Mouse (Mus musculus): Measurements from ENCODE around the gene Gm42372. TPM values are rescaled to one million over a fixed set of nuclear protein-coding genes. Genes with fewer than 3 reads are reported as not detected.
"Not testable (repeated sequence)": the region's sequence is repeated elsewhere in the genome, so short reads cannot be mapped to it uniquely, and the experiment has no call there.

Gm42372 gene
- polyA plus RNA-seq, 1 experiment from 2014 or later: 1.6 TPM

DNA sequence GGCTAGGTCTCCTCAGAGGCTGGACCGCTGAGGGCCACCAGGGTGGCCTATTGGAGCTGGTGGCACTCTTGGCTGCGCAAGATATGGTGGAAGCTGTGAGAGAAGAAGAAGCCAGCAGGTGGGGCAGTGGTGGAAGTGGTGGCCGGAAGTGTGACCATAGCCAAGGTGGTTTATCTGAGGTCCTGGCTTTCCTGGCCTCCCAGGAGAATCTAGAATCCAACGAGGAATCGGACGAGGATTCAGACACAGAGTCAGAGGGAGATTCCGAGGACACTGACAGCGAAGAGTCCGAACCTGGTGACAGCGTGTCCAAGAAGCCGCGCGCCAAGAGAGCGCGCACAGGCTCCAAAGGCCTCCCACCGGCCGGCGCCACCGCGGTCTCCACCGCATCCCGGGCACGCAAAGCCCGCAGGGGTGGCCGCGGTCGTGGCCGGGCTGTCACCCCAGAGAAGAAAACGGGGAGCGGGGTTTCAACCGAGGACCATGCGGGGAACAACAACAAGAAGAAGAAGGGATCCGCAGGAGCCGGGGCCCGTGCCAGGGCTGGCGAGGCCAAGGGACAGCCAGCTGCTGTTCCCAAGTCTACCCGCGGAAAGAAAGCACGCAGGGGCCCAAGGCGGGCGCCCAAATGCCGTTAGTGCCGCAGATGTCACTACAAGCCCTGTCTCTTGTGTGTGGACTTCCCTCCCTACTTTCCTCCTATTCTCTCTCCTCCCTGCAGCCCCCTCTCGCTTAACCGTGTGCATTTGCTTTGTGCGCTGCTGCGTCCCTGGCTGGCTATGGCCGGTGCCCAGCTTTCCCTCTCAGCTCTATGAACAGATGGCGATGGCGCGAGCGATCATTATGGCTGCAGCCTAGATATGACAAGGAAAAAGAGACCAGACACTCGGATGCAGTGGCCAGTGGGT is 36.2 kb upstream of the Gm42372 start:
- Histone ChIP-seq H3K27me3 (ENCODE audit: control insufficient read depth, insufficient read depth, low read length) (peaks cover 56% of the 10 kb centered on the region), H3K9ac (ENCODE audit: low read length) (peak overlapping the region; percentile 37), H3K4me3 (ENCODE audit: low read depth, low read length) (peak overlapping the region; percentile 39), H3K4me1 (ENCODE audit: control insufficient read depth, insufficient read depth, low read length) (peaks cover 38% of the 10 kb centered on the region), H3K4me2 (peak overlapping the region; percentile 62), H3K9me3 (ENCODE audit: control insufficient read depth, low read length) (no peaks in the 10 kb centered on the region), H3K27ac (ENCODE audit: low read depth, low read length) (no peak overlapping the region), H3K36me3 (ENCODE audit: control insufficient read depth, insufficient read depth, low read length) (no peaks in the 10 kb centered on the region)
- ATAC-seq (ENCODE audit: low FRiP score) (no peak), DNase-seq (ENCODE audit: low spot score, missing footprints) (peak; percentile 93)
- 2% methylated on average over 53 of the region's 53 CpGs for WGBS

DNA sequence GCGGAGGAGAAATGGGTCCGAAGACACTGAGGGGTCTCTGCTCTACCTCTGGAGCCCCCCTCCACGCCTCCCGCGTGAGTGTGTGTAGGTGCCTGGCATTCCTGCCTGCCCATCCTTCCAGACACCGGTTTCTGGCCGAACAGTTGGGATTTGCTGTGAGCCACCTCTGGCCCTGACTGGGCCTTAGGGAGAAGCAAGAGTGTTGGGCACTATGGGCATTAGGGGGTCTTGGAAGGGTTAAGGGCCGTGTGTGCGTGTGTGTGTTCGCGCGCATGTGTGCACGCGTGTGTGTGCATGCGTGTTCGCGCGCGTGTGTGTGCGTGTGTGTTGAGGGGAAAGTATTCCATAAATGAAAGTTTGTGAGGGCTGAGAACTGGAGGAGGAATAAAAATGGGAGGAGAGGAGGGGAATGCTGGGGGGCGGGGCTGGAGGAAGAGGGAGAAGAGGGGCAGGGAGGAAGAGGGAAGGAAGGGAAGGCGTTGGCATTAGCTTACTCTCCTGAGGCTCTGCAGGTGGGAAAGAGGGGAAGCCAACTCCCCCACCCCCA is 35.5 kb upstream of the Gm42372 start:
- Histone ChIP-seq H3K4me2 (peak overlapping the region; percentile 62), H3K4me1 (ENCODE audit: control insufficient read depth, insufficient read depth, low read length) (peaks cover 38% of the 10 kb centered on the region), H3K27ac (ENCODE audit: low read depth, low read length) (no peak overlapping the region), H3K36me3 (ENCODE audit: control insufficient read depth, insufficient read depth, low read length) (no peaks in the 10 kb centered on the region), H3K9ac (ENCODE audit: low read length) (peak overlapping the region; percentile 37), H3K4me3 (ENCODE audit: low read depth, low read length) (peak overlapping the region; percentile 39), H3K27me3 (ENCODE audit: control insufficient read depth, insufficient read depth, low read length) (peaks cover 56% of the 10 kb centered on the region), H3K9me3 (ENCODE audit: control insufficient read depth, low read length) (no peaks in the 10 kb centered on the region)
- ATAC-seq (ENCODE audit: low FRiP score): no peak
- no peak for DNase-seq (ENCODE audit: low spot score, missing footprints)
- WGBS: 16% methylated on average over 21 of the region's 22 CpGs

DNA sequence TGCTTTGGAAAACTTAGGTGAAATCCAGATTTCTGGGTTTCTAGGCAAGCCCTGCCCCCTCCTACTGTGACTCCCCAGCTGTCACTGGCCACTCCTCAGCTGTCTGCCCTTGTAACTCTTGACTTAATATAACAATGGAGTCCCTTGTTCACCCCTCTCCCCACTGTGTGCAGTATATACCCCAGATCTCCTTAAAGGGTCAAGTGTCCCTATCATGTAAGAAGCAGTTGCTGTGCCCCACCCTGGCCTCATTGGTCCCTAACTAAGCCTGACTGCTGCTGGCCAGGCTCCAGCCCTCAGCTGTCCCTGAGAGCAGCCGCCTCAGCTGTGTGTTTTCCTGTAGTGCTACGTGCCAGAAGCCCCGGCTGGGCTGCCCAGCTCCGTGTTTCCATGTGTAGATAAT is 34.9 kb upstream of the Gm42372 start:
- WGBS: 7% methylated on average over 4 of the region's 4 CpGs
- peak overlapping the region; percentile 36; the same call in 1 of the 2 replicates for H3K9ac ChIP-seq (ENCODE audit: low read length)
- DNase-seq (ENCODE audit: low spot score, missing footprints) (peak; percentile 88), ATAC-seq (ENCODE audit: low FRiP score) (no peak)
- H3K27me3 ChIP-seq (ENCODE audit: control insufficient read depth, insufficient read depth, low read length): peaks cover 56% of the 10 kb centered on the region
- H3K4me1 ChIP-seq (ENCODE audit: control insufficient read depth, insufficient read depth, low read length): peaks cover 38% of the 10 kb centered on the region
- H3K4me2 ChIP-seq: peak overlapping the region; percentile 62
- no peaks in the 10 kb centered on the region for H3K36me3 ChIP-seq (ENCODE audit: control insufficient read depth, insufficient read depth, low read length)
- H3K9me3 ChIP-seq (ENCODE audit: control insufficient read depth, low read length): no peaks in the 10 kb centered on the region
- H3K27ac ChIP-seq (ENCODE audit: low read depth, low read length): no peak overlapping the region
- H3K4me3 ChIP-seq (ENCODE audit: low read depth, low read length): peak overlapping the region; percentile 39

DNA sequence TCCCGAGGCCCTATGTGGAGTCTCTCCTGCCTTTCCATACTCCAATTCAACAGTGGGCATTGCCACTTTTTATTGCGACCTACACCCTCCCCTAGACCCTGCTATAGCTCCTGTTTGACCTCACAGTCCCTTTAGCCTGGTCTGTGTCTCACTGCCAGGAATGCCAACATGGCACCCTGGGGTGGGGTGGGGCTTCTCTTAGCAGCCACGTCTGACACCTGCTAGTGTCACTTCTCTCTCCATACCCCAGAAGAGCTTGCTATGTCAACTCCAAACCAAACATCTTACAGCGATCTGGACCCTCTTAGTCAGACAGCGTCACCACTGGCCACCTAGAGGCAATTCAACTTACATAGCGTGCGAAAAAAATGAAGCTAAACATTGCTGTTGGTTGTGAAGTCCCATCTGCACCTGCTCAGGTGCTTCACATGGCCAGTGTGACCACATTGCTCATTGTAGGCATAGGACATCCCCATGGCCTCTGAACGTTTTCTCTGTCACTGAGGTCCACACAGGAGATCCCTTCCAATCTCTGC is 33.9 kb upstream of the Gm42372 start:
- Histone ChIP-seq H3K9me3 (ENCODE audit: control insufficient read depth, low read length) (no peaks in the 10 kb centered on the region), H3K36me3 (ENCODE audit: control insufficient read depth, insufficient read depth, low read length) (no peaks in the 10 kb centered on the region), H3K4me2 (no peak overlapping the region), H3K27ac (ENCODE audit: low read depth, low read length) (no peak overlapping the region), H3K4me3 (ENCODE audit: low read depth, low read length) (no peak overlapping the region), H3K27me3 (ENCODE audit: control insufficient read depth, insufficient read depth, low read length) (peaks cover 56% of the 10 kb centered on the region), H3K4me1 (ENCODE audit: control insufficient read depth, insufficient read depth, low read length) (peaks cover 34% of the 10 kb centered on the region), H3K9ac (ENCODE audit: low read length) (no peak overlapping the region)
- DNase-seq (ENCODE audit: low spot score, missing footprints) (no peak), ATAC-seq (ENCODE audit: low FRiP score) (no peak)
- 46% methylated on average over 8 of the region's 8 CpGs for WGBS

GRCm38 (mm10) chr7:16949908-16950841 is 32.7 kb upstream of the Gm42372 start:
- Histone ChIP-seq H3K4me3 (ENCODE audit: low read depth, low read length) (peak overlapping the region; percentile 27), H3K9ac (ENCODE audit: low read length) (peak overlapping the region; percentile 48), H3K4me2 (peak overlapping the region; percentile 55), H3K36me3 (ENCODE audit: control insufficient read depth, insufficient read depth, low read length) (no peaks in the 10 kb centered on the region), H3K9me3 (ENCODE audit: control insufficient read depth, low read length) (no peaks in the 10 kb centered on the region), H3K4me1 (ENCODE audit: control insufficient read depth, insufficient read depth, low read length) (peaks cover 29% of the 10 kb centered on the region), H3K27ac (ENCODE audit: low read depth, low read length) (no peak overlapping the region), H3K27me3 (ENCODE audit: control insufficient read depth, insufficient read depth, low read length) (peaks cover 52% of the 10 kb centered on the region)
- peak; percentile 99 for DNase-seq (ENCODE audit: low spot score, missing footprints)
- ATAC-seq (ENCODE audit: low FRiP score): peak; percentile 56
- 13% methylated on average over 29 of the region's 29 CpGs for WGBS

DNA sequence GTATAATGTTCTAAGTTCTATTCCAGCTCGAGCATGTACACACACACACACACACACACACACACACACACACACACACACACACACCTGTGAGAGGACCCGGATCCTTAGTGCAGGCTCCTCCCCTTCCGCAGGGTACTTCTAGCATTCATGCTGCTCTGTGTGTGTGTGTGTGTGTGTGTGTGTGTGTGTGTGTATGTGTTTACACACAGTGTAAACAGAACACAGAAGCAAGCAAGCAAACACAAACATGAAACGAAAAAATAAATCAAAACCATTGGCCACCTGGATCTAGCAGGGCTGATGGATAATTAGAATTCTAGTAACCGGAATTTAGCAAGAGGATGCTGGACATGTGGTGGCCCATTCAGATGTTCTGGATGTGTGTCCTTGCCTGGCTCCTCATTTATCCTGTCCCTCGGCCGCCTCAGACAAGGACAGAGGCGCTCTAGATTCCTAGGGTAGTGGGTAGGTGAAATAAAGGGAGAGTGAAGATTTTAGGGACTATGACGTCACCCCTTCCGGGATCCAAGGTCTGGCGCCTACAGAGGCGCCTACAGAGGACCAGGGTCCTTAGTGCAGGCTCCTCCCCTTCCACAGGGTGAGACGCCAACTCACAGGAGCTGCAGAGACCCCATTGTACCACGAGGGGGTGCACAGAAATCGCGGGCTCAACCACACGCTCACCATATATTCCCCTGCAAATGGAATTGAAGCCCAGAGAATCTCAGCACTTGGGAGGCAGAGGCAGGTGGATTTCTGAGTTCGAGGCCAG is 31.8 kb upstream of the Gm42372 start:
- WGBS: 31% methylated on average over 18 of the region's 18 CpGs
- Histone ChIP-seq H3K4me2 (no peak overlapping the region), H3K9ac (ENCODE audit: low read length) (no peak overlapping the region)

GRCm38 (mm10) chr7:16953776-16954175 is 29.1 kb upstream of the Gm42372 start:
- peaks cover 10% of the 10 kb centered on the region for H3K4me1 ChIP-seq (ENCODE audit: control insufficient read depth, insufficient read depth, low read length)
- WGBS: 68% methylated on average over 2 of the region's 2 CpGs

More for the DNA sequence above, 31.8 kb upstream of the Gm42372 start:
- DNase-seq (ENCODE audit: low spot score, missing footprints) (peak; percentile 98), ATAC-seq (ENCODE audit: low FRiP score) (peak; percentile 69)
- Histone ChIP-seq H3K4me3 (ENCODE audit: low read depth, low read length) (no peak overlapping the region), H3K27ac (ENCODE audit: low read depth, low read length) (no peak overlapping the region), H3K4me1 (ENCODE audit: control insufficient read depth, insufficient read depth, low read length) (peaks cover 25% of the 10 kb centered on the region), H3K36me3 (ENCODE audit: control insufficient read depth, insufficient read depth, low read length) (no peaks in the 10 kb centered on the region), H3K9me3 (ENCODE audit: control insufficient read depth, low read length) (no peaks in the 10 kb centered on the region), H3K27me3 (ENCODE audit: control insufficient read depth, insufficient read depth, low read length) (peaks cover 43% of the 10 kb centered on the region)

GRCm38 (mm10) chr7:16955712-16956111 is 27.2 kb upstream of the Gm42372 start:
- 81% methylated on average over 4 of the region's 4 CpGs for WGBS
- Histone ChIP-seq H3K4me2 (no peak overlapping the region), H3K27me3 (ENCODE audit: control insufficient read depth, insufficient read depth, low read length) (no peaks in the 10 kb centered on the region), H3K4me1 (ENCODE audit: control insufficient read depth, insufficient read depth, low read length) (peaks cover 18% of the 10 kb centered on the region), H3K4me3 (ENCODE audit: low read depth, low read length) (no peak overlapping the region), H3K9me3 (ENCODE audit: control insufficient read depth, low read length) (no peaks in the 10 kb centered on the region), H3K27ac (ENCODE audit: low read depth, low read length) (no peak overlapping the region), H3K9ac (ENCODE audit: low read length) (no peak overlapping the region), H3K36me3 (ENCODE audit: control insufficient read depth, insufficient read depth, low read length) (no peaks in the 10 kb centered on the region)
- DNase-seq (ENCODE audit: low spot score, missing footprints): no peak
- ATAC-seq (ENCODE audit: low FRiP score): no peak

More at GRCm38 (mm10) chr7:16953776-16954175, 29.1 kb upstream of the Gm42372 start:
- not testable (repeated sequence) for H3K27ac ChIP-seq (ENCODE audit: low read depth, low read length); H3K9me3 ChIP-seq (ENCODE audit: control insufficient read depth, low read length); H3K36me3 ChIP-seq (ENCODE audit: control insufficient read depth, insufficient read depth, low read length); H3K9ac ChIP-seq (ENCODE audit: low read length); H3K4me3 ChIP-seq (ENCODE audit: low read depth, low read length); DNase-seq (ENCODE audit: low spot score, missing footprints); H3K4me2 ChIP-seq; ATAC-seq (ENCODE audit: low FRiP score)
- peaks cover 16% of the 10 kb centered on the region for H3K27me3 ChIP-seq (ENCODE audit: control insufficient read depth, insufficient read depth, low read length)
